Mouse (Mus musculus) kidney, embryonic 16.5 days (tissue): Measurements from ENCODE around the gene Fam110a. TPM values are rescaled to one million over a fixed set of nuclear protein-coding genes. Genes with fewer than 3 reads are reported as not detected.

ENCODE experiments used
- ATAC-seq: fragments of 200-750 bp; cut with Nextera tagmentation; 2 replicates; pipeline ENCODE4 v1.8.0; 2017; ENCODE audit warnings: moderate TSS enrichment; ENCODE audit not compliant: low FRiP score, low TSS enrichment
- H3K27ac ChIP-seq: fragments of 300-500 bp; sonication (generic); 2 replicates; pipeline ENCODE4 v1.5.1; 2014; ENCODE audit warnings: low read length
- H3K27me3 ChIP-seq: fragments of 300-500 bp; sonication (generic); 2 replicates; pipeline ENCODE4 v1.6.1; 2014; ENCODE audit warnings: low read length, control low read depth, mixed read lengths; ENCODE audit not compliant: insufficient read depth
- H3K36me3 ChIP-seq: fragments of 300-500 bp; sonication (generic); 2 replicates; pipeline ENCODE4 v1.6.1; 2014; ENCODE audit warnings: low read length, control low read depth, mixed read lengths; ENCODE audit not compliant: insufficient read depth
- H3K4me1 ChIP-seq: fragments of 300-500 bp; sonication (generic); 2 replicates; pipeline ENCODE4 v1.6.1; 2014; ENCODE audit warnings: low read length, control low read depth, mixed read lengths; ENCODE audit not compliant: insufficient read depth
- H3K4me2 ChIP-seq: fragments of 300-500 bp; sonication (generic); replicated peaks from 2 replicates; pipeline ENCODE4 v1.6.1; 2014; ENCODE audit warnings: low read depth, low read length
- H3K4me3 ChIP-seq: fragments of 300-500 bp; sonication (generic); 2 replicates; pipeline ENCODE4 v1.5.1; 2014; ENCODE audit warnings: mild to moderate bottlenecking, low read length
- H3K9ac ChIP-seq: fragments of 300-500 bp; sonication (generic); replicated peaks from 2 replicates; pipeline ENCODE4 v1.6.1; 2014; ENCODE audit warnings: low read length
- H3K9me3 ChIP-seq: fragments of 300-500 bp; sonication (generic); 2 replicates; pipeline ENCODE4 v1.6.1; 2016; ENCODE audit warnings: low read length, control low read depth
- WGBS: fragments of 180-500 bp; shearing (Covaris S2); extraction: QIAGEN DNeasy Blood & Tissue Kit; methylation state at CpG from one replicate; pipeline ENCODE4 v1.1.7; 2014; 5-methylcytosine and 5-hydroxymethylcytosine counted together
- polyA plus RNA-seq: library from polyadenylated mRNA; unstranded; fragments of >200 nt; fragmentation: Nextera tagmentation; extraction: Ambion mirVana; gene quantifications from 2 replicates; pipeline ENCODE4 v1.2.1, GENCODE M21; 2015

The Fam110a gene
- polyA plus RNA-seq, 1 experiment from 2014 or later, result 32.1 TPM

DNA sequence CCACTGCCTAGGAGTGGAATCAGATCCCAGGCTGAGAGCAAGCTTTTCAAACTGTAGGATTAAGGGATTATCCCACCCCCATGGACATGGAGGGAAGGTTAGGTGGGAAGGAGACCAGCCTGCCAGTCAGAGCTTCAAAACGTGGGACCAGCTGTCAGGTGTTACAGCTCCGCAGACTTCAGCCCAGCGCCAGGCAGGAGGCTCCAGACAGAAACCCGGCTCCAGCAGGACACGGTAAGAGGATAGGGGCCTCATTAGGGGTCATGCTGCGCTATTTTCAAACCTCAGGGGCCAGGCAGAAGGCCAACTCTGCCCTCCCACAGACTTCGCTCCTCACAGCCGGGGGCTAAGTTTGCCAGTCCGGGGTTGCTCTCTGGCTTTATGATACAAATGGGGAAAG, 16.0 kb downstream of the Fam110a start:
- Histone ChIP-seq H3K4me3 (no peak overlapping the region), H3K9me3 (no peaks in the 10 kb centered on the region), H3K27me3 (no peaks in the 10 kb centered on the region), H3K4me1 (peaks cover 34% of the 10 kb centered on the region), H3K36me3 (no peaks in the 10 kb centered on the region; the same call in 1 of the 2 replicates), H3K27ac (no peak overlapping the region), H3K9ac (no peak overlapping the region; the same call in 1 of the 2 replicates), H3K4me2 (no peak overlapping the region)
- no peak for ATAC-seq
- 7% methylated on average over 9 of the region's 9 CpGs for WGBS

DNA sequence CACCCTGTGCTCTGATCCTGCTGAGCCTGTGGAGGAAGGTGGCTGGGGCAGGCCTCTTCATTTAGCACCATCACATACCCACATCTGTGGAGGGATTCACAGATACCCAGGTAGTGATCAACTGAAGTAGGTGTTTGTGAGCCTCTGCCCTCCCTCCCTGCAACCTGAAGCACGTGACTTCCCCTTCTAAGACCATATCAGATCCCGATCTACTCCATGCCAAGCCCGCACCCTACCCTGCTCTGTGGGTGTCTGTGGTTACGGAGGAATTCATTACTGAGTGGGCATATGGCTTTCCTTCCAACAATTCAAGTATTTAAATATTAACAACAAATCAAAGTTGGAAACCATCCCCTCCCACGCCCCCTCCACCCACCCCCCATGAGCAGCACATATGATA, 16.7 kb downstream of the Fam110a start:
- no peak overlapping the region for H3K4me2 ChIP-seq
- H3K4me1 ChIP-seq, result peaks cover 29% of the 10 kb centered on the region
- no peak overlapping the region for H3K4me3 ChIP-seq
- H3K27ac ChIP-seq, result no peak overlapping the region
- H3K9ac ChIP-seq, result no peak overlapping the region
- no peak for ATAC-seq
- 89% methylated on average over 5 of the region's 5 CpGs for WGBS
- H3K9me3 ChIP-seq, result no peaks in the 10 kb centered on the region
- H3K27me3 ChIP-seq, result no peaks in the 10 kb centered on the region
- no peaks in the 10 kb centered on the region for H3K36me3 ChIP-seq

DNA sequence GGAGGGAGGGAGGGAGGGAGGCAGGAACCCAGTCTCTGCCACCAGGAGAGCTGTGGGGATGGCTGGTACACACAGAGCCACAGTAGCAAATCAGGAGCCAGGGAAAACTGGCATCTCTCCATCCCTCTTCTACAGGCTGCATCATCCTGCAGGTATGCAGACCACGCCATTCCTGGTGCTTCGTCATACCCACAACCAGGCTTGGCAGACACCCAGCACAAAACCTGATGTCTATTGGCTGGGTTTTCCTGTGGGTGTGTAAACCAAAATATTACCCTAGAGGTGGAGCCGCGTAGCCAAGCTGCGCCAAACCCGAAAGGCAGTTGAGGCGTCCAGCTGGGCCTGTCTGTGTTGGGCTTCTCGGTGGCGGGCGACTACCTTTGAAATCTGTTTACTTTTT, 17.5 kb downstream of the Fam110a start:
- no peak for ATAC-seq
- WGBS, result 78% methylated on average over 10 of the region's 10 CpGs
- peaks cover 29% of the 10 kb centered on the region for H3K4me1 ChIP-seq

GRCm38 (mm10) chr2:151961284-151962196, 18.5 kb downstream of the Fam110a start:
- no peak overlapping the region for H3K9ac ChIP-seq
- no peak for ATAC-seq

More for the DNA sequence above, 17.5 kb downstream of the Fam110a start:
- Histone ChIP-seq H3K4me3 (no peak overlapping the region), H3K4me2 (no peak overlapping the region), H3K27ac (no peak overlapping the region), H3K9me3 (no peaks in the 10 kb centered on the region), H3K27me3 (no peaks in the 10 kb centered on the region), H3K9ac (no peak overlapping the region), H3K36me3 (no peaks in the 10 kb centered on the region)

DNA sequence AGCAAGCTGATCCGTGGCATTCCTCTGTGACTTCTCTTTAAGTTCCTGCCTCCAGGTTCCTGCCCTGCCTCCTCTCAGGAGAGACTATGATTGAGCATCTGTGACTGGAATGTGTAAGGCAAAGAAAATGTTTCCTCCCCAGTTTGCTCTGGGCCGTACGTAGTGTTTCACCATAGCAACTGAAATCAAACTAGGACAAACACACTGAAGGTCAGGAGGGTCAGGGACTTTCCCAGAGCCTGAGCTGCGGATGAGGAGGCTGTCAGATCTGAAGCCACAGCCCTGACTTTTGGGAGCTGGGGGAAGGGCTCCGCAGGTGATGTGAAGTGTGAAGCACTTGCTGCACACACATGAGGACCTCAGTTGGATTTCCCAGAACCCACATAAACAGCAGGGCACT, 20.7 kb downstream of the Fam110a start:
- Histone ChIP-seq H3K9ac (no peak overlapping the region), H3K4me1 (peaks cover 25% of the 10 kb centered on the region), H3K9me3 (no peaks in the 10 kb centered on the region), H3K27ac (no peak overlapping the region), H3K4me2 (no peak overlapping the region), H3K4me3 (no peak overlapping the region), H3K36me3 (no peaks in the 10 kb centered on the region), H3K27me3 (no peaks in the 10 kb centered on the region)
- 21% methylated on average over 5 of the region's 5 CpGs for WGBS
- ATAC-seq, result peak; percentile 28; the same call in 1 of the 2 replicates

More at GRCm38 (mm10) chr2:151961284-151962196, 18.5 kb downstream of the Fam110a start:
- Histone ChIP-seq H3K4me2 (no peak overlapping the region), H3K27me3 (no peaks in the 10 kb centered on the region), H3K4me1 (peaks cover 29% of the 10 kb centered on the region), H3K27ac (no peak overlapping the region), H3K4me3 (no peak overlapping the region), H3K9me3 (no peaks in the 10 kb centered on the region), H3K36me3 (no peaks in the 10 kb centered on the region)
- WGBS, result 59% methylated on average over 9 of the region's 9 CpGs

- peaks cover 16% of the 10 kb centered on the region for H3K4me1 ChIP-seq
- H3K4me2 ChIP-seq, result no peak overlapping the region
- H3K36me3 ChIP-seq, result no peaks in the 10 kb centered on the region
- H3K9ac ChIP-seq, result no peak overlapping the region
- no peak; the same call in 1 of the 2 replicates for ATAC-seq
- H3K27me3 ChIP-seq, result no peaks in the 10 kb centered on the region
- WGBS, result 73% methylated on average over 4 of the region's 4 CpGs
- no peak overlapping the region for H3K27ac ChIP-seq
- H3K9me3 ChIP-seq, result no peaks in the 10 kb centered on the region
- H3K4me3 ChIP-seq, result no peak overlapping the region
Observed at GRCm38 (mm10) chr2:151956500-151957137, 23.4 kb downstream of the Fam110a start.

DNA sequence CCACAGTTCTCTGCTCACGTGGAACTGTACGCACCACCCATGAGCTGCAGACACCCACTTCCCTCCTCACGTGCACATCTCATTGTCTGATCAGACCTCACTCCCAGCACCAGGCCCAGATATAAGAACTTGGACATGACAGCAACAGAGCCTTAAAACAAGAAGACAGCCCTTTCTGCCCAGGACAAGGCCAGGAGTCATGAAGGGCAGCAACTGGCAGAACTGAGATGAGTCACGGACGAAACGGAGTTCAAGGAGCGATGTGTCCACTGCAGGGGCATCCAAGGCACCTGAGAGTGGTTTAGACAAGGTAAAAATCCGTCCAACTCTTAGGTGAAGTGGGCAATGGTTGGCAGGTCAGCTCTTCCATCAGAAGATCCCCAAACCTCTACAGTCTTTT, 26.4 kb downstream of the Fam110a start:
- Histone ChIP-seq H3K27me3 (no peaks in the 10 kb centered on the region), H3K36me3 (no peaks in the 10 kb centered on the region), H3K4me2 (no peak overlapping the region), H3K9me3 (no peaks in the 10 kb centered on the region), H3K4me3 (no peak overlapping the region), H3K27ac (no peak overlapping the region), H3K9ac (no peak overlapping the region), H3K4me1 (no peaks in the 10 kb centered on the region)
- no peak for ATAC-seq
- WGBS, result 86% methylated on average over 8 of the region's 8 CpGs

GRCm38 (mm10) chr2:151949082-151949774, 30.8 kb downstream of the Fam110a start:
- Histone ChIP-seq H3K27me3 (no peaks in the 10 kb centered on the region), H3K27ac (no peak overlapping the region), H3K9ac (no peak overlapping the region), H3K9me3 (no peaks in the 10 kb centered on the region), H3K4me2 (no peak overlapping the region), H3K4me1 (no peaks in the 10 kb centered on the region), H3K36me3 (no peaks in the 10 kb centered on the region), H3K4me3 (no peak overlapping the region)
- WGBS, result 90% methylated on average over 2 of the region's 2 CpGs
- ATAC-seq, result no peak

GRCm38 (mm10) chr2:151948311-151948710, 31.7 kb downstream of the Fam110a start:
- Histone ChIP-seq H3K9ac (no peak overlapping the region), H3K9me3 (no peaks in the 10 kb centered on the region), H3K27ac (no peak overlapping the region), H3K4me2 (no peak overlapping the region), H3K4me3 (no peak overlapping the region), H3K36me3 (no peaks in the 10 kb centered on the region), H3K4me1 (no peaks in the 10 kb centered on the region), H3K27me3 (no peaks in the 10 kb centered on the region)
- 83% methylated on average over 7 of the region's 7 CpGs for WGBS
- ATAC-seq, result no peak
